Mouse (Mus musculus) stomach, embryonic 15.5 days (tissue): ENCODE data around the gene Myh11. TPM values are rescaled to one million over a fixed set of nuclear protein-coding genes. Genes with fewer than 3 reads are reported as not detected.

Experiments
- ATAC-seq: fragments of 200-750 bp; cut with Nextera tagmentation; 2 replicates; pipeline ENCODE4 v1.8.0; 2017; ENCODE audit warnings: low read depth, moderate number of reproducible peaks, moderate TSS enrichment; ENCODE audit not compliant: insufficient read depth, low FRiP score
- H3K27ac ChIP-seq: fragments of 300-500 bp; sonication (generic); 2 replicates; pipeline ENCODE4 v1.5.1; 2015; ENCODE audit warnings: mild to moderate bottlenecking, inconsistent platforms
- H3K27me3 ChIP-seq: fragments of 300-500 bp; sonication (generic); replicated peaks from 2 replicates; pipeline ENCODE4 v1.6.1; 2015; ENCODE audit warnings: inconsistent platforms
- H3K36me3 ChIP-seq: fragments of 300-500 bp; sonication (generic); 2 replicates; pipeline ENCODE4 v1.6.1; 2015; ENCODE audit warnings: inconsistent platforms
- H3K4me1 ChIP-seq: fragments of 300-500 bp; sonication (generic); 2 replicates; pipeline ENCODE4 v1.6.1; 2015; ENCODE audit warnings: inconsistent platforms
- H3K4me2 ChIP-seq: fragments of 300-500 bp; sonication (generic); 2 replicates; pipeline ENCODE4 v1.6.1; 2015; ENCODE audit warnings: mild to moderate bottlenecking, inconsistent platforms
- H3K4me3 ChIP-seq: fragments of 300-500 bp; sonication (generic); replicated peaks from 2 replicates; pipeline ENCODE4 v1.5.1; 2015; ENCODE audit warnings: inconsistent platforms
- H3K9ac ChIP-seq: fragments of 300-500 bp; sonication (generic); 2 replicates; pipeline ENCODE4 v1.6.1; 2015; ENCODE audit warnings: inconsistent platforms
- H3K9me3 ChIP-seq: fragments of 300-500 bp; sonication (generic); 2 replicates; pipeline ENCODE4 v1.6.1; 2016; ENCODE audit warnings: inconsistent platforms
- WGBS: fragments of 180-500 bp; shearing (Covaris S2); methylation state at CpG from one replicate; pipeline ENCODE4 v1.1.7; 2015; 5-methylcytosine and 5-hydroxymethylcytosine counted together
- polyA plus RNA-seq: library from polyadenylated mRNA; unstranded; fragments of >200 nt; fragmentation: Nextera tagmentation; extraction: Ambion mirVana; gene quantifications from 2 replicates; pipeline ENCODE4 v1.2.1, GENCODE M21; 2015

Gene Myh11
- polyA plus RNA-seq, 1 experiment from 2014 or later = 198 TPM

GRCm38 (mm10) chr16:14264504-14264903 is 26.7 kb downstream of the Myh11 start:
- no peaks in the 10 kb centered on the region for H3K27me3 ChIP-seq

GRCm38 (mm10) chr16:14263241-14263640 is 27.9 kb downstream of the Myh11 start:
- Histone ChIP-seq H3K9ac (no peak overlapping the region), H3K9me3 (no peaks in the 10 kb centered on the region), H3K4me3 (no peak overlapping the region), H3K27ac (no peak overlapping the region), H3K36me3 (no peaks in the 10 kb centered on the region), H3K4me1 (no peaks in the 10 kb centered on the region), H3K27me3 (no peaks in the 10 kb centered on the region), H3K4me2 (no peak overlapping the region)
- WGBS = 84% methylated on average over 6 of the region's 6 CpGs
- no peak for ATAC-seq

More at GRCm38 (mm10) chr16:14264504-14264903, 26.7 kb downstream of the Myh11 start:
- Histone ChIP-seq H3K4me1 (no peaks in the 10 kb centered on the region), H3K27ac (no peak overlapping the region), H3K9me3 (no peaks in the 10 kb centered on the region), H3K36me3 (no peaks in the 10 kb centered on the region), H3K9ac (no peak overlapping the region), H3K4me3 (no peak overlapping the region), H3K4me2 (no peak overlapping the region)
- ATAC-seq = no peak
- 64% methylated on average over 2 of the region's 2 CpGs for WGBS

DNA sequence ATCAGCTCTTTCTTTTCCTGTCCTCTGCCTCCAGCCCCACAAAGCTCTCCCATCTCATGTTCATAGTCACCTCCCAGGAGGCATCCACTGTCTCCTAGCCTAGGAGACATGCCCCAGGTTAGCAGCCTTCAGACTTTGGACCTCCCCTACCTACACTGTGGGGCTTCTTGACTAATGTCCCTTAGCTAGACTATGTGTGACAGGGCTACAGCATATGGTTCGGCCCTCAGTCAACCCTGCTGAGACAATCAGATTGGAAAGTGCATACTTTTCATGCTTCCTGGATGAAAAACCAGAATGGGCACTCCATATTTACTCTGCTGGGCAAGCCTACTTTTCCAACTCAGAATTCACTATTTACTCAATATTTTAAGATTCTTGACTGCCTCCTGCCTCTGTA is 28.8 kb downstream of the Myh11 start:
- WGBS = 80% methylated on average over 1 of the region's 1 CpGs

DNA sequence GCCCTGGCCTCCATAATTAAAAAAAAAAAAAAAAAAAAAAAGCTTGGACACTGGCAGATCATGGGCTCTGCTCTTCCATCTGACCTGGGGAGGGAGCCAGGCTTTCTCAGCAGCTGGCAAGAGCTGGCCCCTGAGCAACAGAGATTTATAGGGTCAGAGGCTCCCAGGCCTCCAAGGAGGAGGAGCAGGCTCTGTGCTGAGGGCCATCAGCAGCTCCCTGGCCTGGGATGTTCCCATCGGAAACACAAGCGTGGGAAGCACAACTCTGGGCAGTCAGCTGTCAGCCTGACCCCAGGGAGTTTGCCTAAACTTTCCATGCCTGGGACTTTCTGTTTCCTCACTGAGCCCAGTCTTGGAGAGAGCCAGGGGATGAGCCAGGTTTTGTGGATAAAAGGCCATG is 32.3 kb downstream of the Myh11 start:
- no peak overlapping the region for H3K4me2 ChIP-seq
- no peak overlapping the region for H3K4me3 ChIP-seq
- WGBS = 31% methylated on average over 2 of the region's 2 CpGs
- no peaks in the 10 kb centered on the region for H3K36me3 ChIP-seq
- H3K4me1 ChIP-seq = no peaks in the 10 kb centered on the region
- no peak overlapping the region for H3K9ac ChIP-seq
- no peak overlapping the region for H3K27ac ChIP-seq
- no peak for ATAC-seq
- no peaks in the 10 kb centered on the region for H3K27me3 ChIP-seq
- no peaks in the 10 kb centered on the region for H3K9me3 ChIP-seq

More for the DNA sequence above, 28.8 kb downstream of the Myh11 start:
- Histone ChIP-seq H3K4me3 (no peak overlapping the region), H3K4me2 (no peak overlapping the region), H3K9me3 (no peaks in the 10 kb centered on the region), H3K27ac (0 out of 2 replicates have a peak overlapping the region, but pooled peaks have one; percentile 3), H3K36me3 (no peaks in the 10 kb centered on the region), H3K9ac (no peak overlapping the region), H3K4me1 (no peaks in the 10 kb centered on the region), H3K27me3 (no peaks in the 10 kb centered on the region)
- ATAC-seq = no peak

DNA sequence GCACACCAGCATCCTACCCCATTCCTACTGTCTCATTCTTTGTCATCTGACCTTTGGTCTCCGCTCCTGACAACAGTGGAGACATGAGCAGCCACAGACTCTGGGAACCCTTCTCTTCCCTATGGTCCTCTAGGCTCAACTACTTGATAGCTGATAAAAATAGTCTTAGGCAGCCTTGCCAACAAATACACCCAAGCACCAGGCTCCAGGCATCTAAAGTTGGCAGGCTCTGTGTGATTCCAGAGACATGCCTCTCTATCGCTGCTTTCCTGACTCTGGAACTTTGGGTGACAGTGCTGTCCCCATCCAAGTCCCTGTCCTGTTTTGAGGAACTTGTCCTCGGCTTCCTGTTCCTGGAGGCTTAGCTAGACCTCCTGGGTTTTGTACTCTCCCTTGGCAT is 37.6 kb downstream of the Myh11 start:
- H3K9ac ChIP-seq = no peak overlapping the region
- no peak for ATAC-seq
- no peaks in the 10 kb centered on the region for H3K36me3 ChIP-seq
- no peaks in the 10 kb centered on the region for H3K9me3 ChIP-seq
- no peaks in the 10 kb centered on the region for H3K27me3 ChIP-seq
- H3K27ac ChIP-seq = no peak overlapping the region
- no peak overlapping the region for H3K4me2 ChIP-seq
- no peaks in the 10 kb centered on the region for H3K4me1 ChIP-seq
- no peak overlapping the region for H3K4me3 ChIP-seq
- 75% methylated on average over 3 of the region's 3 CpGs for WGBS

DNA sequence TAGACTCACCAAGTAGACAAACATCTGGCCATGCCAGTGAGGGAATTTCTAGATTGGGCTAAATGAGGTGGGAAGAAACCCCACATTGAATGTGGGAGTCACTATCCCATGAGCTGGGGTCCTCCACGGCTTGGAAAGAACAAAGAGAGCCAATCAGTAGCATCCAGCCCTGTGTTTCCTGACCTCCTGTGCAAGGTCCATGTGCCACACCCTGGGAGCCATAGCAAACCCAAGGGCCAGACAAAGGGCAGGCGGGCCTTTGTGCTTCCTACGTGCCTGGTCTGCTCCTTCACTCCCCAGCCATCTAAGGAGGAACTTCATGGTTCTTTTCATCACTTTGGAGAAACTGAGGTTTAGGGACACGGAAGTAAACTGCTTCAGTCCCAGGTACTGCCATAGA is 38.3 kb downstream of the Myh11 start:
- no peak overlapping the region for H3K9ac ChIP-seq
- H3K27me3 ChIP-seq = no peaks in the 10 kb centered on the region
- no peak for ATAC-seq
- H3K4me3 ChIP-seq = no peak overlapping the region
- no peak overlapping the region for H3K4me2 ChIP-seq
- no peaks in the 10 kb centered on the region for H3K9me3 ChIP-seq
- H3K27ac ChIP-seq = no peak overlapping the region
- WGBS = 74% methylated on average over 4 of the region's 4 CpGs
- H3K36me3 ChIP-seq = no peaks in the 10 kb centered on the region
- no peaks in the 10 kb centered on the region for H3K4me1 ChIP-seq

- H3K4me1 ChIP-seq = no peaks in the 10 kb centered on the region
- H3K36me3 ChIP-seq = no peaks in the 10 kb centered on the region
- ATAC-seq = no peak
- no peak overlapping the region for H3K27ac ChIP-seq
- H3K4me3 ChIP-seq = no peak overlapping the region
- whole genome bisulfite sequencing = 50% methylated on average over 1 of the region's 1 CpGs
- H3K9me3 ChIP-seq = no peaks in the 10 kb centered on the region
- no peak overlapping the region for H3K9ac ChIP-seq
- no peaks in the 10 kb centered on the region for H3K27me3 ChIP-seq
- no peak overlapping the region for H3K4me2 ChIP-seq
These were observed 41.3 kb downstream of the Myh11 start for GRCm38 (mm10) chr16:14249913-14250312.

GRCm38 (mm10) chr16:14242553-14242952 is 48.6 kb downstream of the Myh11 start:
- H3K9ac ChIP-seq = no peak overlapping the region
- 39% methylated on average over 2 of the region's 2 CpGs for WGBS
- no peaks in the 10 kb centered on the region for H3K4me1 ChIP-seq
- no peak overlapping the region for H3K4me3 ChIP-seq
- no peak overlapping the region for H3K4me2 ChIP-seq
- H3K36me3 ChIP-seq = no peaks in the 10 kb centered on the region
- no peaks in the 10 kb centered on the region for H3K9me3 ChIP-seq
- H3K27me3 ChIP-seq = no peaks in the 10 kb centered on the region
- no peak for ATAC-seq
- peak overlapping the region; percentile 6; the same call in 1 of the 2 replicates for H3K27ac ChIP-seq

- 71% methylated on average over 3 of the region's 3 CpGs for WGBS
These were observed 49.1 kb downstream of the Myh11 start for GRCm38 (mm10) chr16:14242059-14242458.

DNA sequence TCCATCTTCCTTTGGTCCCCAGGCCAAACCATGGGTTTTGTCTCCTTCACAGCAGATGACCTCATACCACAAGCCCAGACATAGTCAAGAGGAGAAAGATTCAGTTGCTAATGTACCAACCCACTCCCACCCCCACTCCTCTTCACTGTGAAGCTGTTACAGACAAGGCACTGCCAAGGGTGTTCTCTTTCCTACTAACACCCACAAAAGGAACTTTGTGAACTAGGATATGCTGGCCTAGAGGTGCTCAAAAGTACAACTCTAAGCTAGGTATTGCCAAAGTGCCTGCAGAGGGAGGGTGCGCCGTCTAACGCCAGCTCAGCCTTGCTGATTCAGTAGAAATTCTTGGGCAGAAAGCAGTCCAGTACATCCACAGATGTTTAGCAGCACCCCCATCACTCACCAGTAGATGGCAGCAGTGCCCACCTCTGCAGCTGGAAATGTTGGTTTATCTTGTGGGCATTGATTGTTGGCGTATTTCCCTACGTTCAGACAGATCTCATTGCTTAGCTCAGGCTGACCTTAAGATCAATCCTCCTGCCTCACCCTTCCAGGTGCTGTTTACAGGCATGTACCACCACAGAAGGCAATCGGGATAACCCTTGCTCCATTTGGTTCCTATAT is 54.0 kb downstream of the Myh11 start:
- H3K36me3 ChIP-seq = no peaks in the 10 kb centered on the region
- H3K9ac ChIP-seq = no peak overlapping the region
- no peaks in the 10 kb centered on the region for H3K4me1 ChIP-seq
- peak; percentile 50; the same call in 1 of the 2 replicates for ATAC-seq
- 22% methylated on average over 6 of the region's 6 CpGs for WGBS
- no peak overlapping the region for H3K4me3 ChIP-seq
- no peaks in the 10 kb centered on the region for H3K27me3 ChIP-seq
- H3K4me2 ChIP-seq = no peak overlapping the region
- H3K27ac ChIP-seq = no peak overlapping the region
- H3K9me3 ChIP-seq = no peaks in the 10 kb centered on the region

More at GRCm38 (mm10) chr16:14242059-14242458, 49.1 kb downstream of the Myh11 start:
- ATAC-seq = no peak
- Histone ChIP-seq H3K4me2 (no peak overlapping the region), H3K9ac (no peak overlapping the region), H3K36me3 (no peaks in the 10 kb centered on the region), H3K27me3 (no peaks in the 10 kb centered on the region), H3K27ac (no peak overlapping the region), H3K4me1 (no peaks in the 10 kb centered on the region), H3K9me3 (no peaks in the 10 kb centered on the region), H3K4me3 (no peak overlapping the region)

GRCm38 (mm10) chr16:14215156-14215555 is 76.0 kb downstream of the Myh11 start:
- Histone ChIP-seq H3K27ac (no peak overlapping the region), H3K9ac (no peak overlapping the region), H3K9me3 (no peaks in the 10 kb centered on the region), H3K4me1 (no peaks in the 10 kb centered on the region), H3K27me3 (no peaks in the 10 kb centered on the region), H3K36me3 (no peaks in the 10 kb centered on the region), H3K4me2 (no peak overlapping the region), H3K4me3 (no peak overlapping the region)
- WGBS = 88% methylated on average over 3 of the region's 3 CpGs
- no peak for ATAC-seq

DNA sequence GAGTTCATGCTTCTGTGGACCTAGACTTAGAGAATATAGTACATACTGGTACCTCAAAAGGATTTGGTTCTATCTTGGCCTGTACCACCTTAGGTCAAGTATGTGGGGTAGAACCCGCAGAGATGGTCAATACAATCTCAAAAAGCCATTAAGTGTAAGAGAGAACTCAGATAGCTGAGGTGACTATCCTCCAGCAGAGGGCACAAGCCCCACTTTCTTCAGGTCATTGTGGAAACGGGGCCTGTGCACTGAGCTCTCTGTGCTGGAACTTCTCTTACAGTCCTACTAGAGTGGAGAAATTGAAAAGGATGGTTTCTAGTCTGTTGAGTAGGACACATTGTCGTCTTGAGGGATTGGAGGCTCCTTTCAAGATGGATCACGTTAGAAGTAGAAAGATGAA is 92.4 kb downstream of the Myh11 start:
- 68% methylated on average over 4 of the region's 4 CpGs for WGBS
- ATAC-seq = no peak

GRCm38 (mm10) chr16:14195427-14195826 is 95.7 kb downstream of the Myh11 start:
- peaks cover 24% of the 10 kb centered on the region for H3K36me3 ChIP-seq
- H3K27ac ChIP-seq = no peak overlapping the region
- H3K4me3 ChIP-seq = no peak overlapping the region
- H3K27me3 ChIP-seq = no peaks in the 10 kb centered on the region
- H3K4me1 ChIP-seq = no peaks in the 10 kb centered on the region
- no peak overlapping the region for H3K4me2 ChIP-seq
- H3K9ac ChIP-seq = no peak overlapping the region
- no peak for ATAC-seq
- no peaks in the 10 kb centered on the region for H3K9me3 ChIP-seq
- 24% methylated on average over 1 of the region's 1 CpGs for WGBS

More for the DNA sequence above, 92.4 kb downstream of the Myh11 start:
- H3K27me3 ChIP-seq = no peaks in the 10 kb centered on the region
- no peak overlapping the region for H3K9ac ChIP-seq
- no peaks in the 10 kb centered on the region for H3K36me3 ChIP-seq
- H3K9me3 ChIP-seq = no peaks in the 10 kb centered on the region
- H3K4me1 ChIP-seq = no peaks in the 10 kb centered on the region
- no peak overlapping the region for H3K4me2 ChIP-seq
- no peak overlapping the region for H3K27ac ChIP-seq
- H3K4me3 ChIP-seq = no peak overlapping the region
